9 mouse cellular contexts compared by ENCODE assay signal in the genomic region with DNA sequence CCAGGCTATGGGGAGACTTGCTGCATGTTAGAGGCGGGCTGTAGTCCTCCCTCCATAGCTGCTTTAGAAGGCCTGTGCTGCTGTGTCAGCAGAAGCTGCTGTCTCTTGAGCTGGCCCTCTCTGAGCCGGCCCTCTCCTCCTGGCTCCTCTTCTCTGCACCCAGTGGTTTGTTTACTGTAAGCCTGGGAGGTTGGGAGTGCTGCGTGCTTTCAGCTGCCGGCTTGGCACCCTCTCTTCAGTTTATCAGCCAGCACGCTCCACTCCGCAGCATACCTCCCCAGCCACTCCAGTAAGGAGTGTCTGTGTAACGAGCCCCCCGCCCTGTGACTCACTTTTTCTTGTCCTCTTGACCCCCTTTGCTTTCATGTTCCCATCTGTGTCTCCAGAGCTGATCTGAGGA. TPM values are rescaled to one million over a fixed set of nuclear protein-coding genes. Genes with fewer than 3 reads are reported as not detected.
DNase-seq lines count a peak whose midpoint lies in the region; ATAC-seq and TF ChIP-seq lines count a peak whose summit lies in the region.
"Had no signal": no experiment of that assay in that cellular context is flagged by ENCODE, and none has a peak within 500 bp of the region (broad histone marks: within the 10 kb centered on the region; RNA-seq: fewer than 3 reads in every experiment).

No protein-coding gene starts in this region.

- peak; percentile 26; the same call in 1 of the 2 replicates for TF ChIP-seq POLR2A in testis, adult 2 months (IDR thresholded peaks at IDR 0.05; ENCODE audit: control insufficient read depth, low read depth, low read length)

- H3K4me1 ChIP-seq in testis, adult 2 months (ENCODE audit: control insufficient read depth, insufficient read depth, low read length) = peaks cover 10% of the 10 kb centered on the region
- H3K4me1 ChIP-seq in heart, embryonic 13.5 days = peaks cover 70% of the 10 kb centered on the region
- H3K4me1 ChIP-seq in hindbrain, embryonic 13.5 days (replicated peaks) = no peaks in the 10 kb centered on the region; the same call in 1 of the 2 replicates
- H3K4me1 ChIP-seq in forebrain, embryonic 14.5 days (ENCODE audit: control insufficient read depth, insufficient read depth, low read length) = no peaks in the 10 kb centered on the region
- H3K4me1 ChIP-seq: hindbrain, embryonic 15.5 days had no signal

- no peak for DNase-seq in testis, postnatal 10 days (ENCODE audit: low spot score)
- peak; percentile 86 to 89 for DNase-seq in lung, adult 18-20 months
- DNase-seq in cerebellum, postnatal 25 days = no peak
- DNase-seq in forebrain, embryonic 14.5 days (ENCODE audit: low spot score) = no peak
- DNase-seq in left cerebral cortex, adult 11 months (ENCODE audit: low spot score) = no peak

- peak overlapping the region; percentile 74 for H3K9ac ChIP-seq in heart, embryonic 13.5 days
- H3K9ac ChIP-seq in hindbrain, embryonic 13.5 days = no peak overlapping the region
- H3K9ac ChIP-seq in forebrain, embryonic 14.5 days (ENCODE audit: low read length) = no peak overlapping the region
- H3K9ac ChIP-seq: hindbrain, embryonic 15.5 days had no signal

- H3K4me2 ChIP-seq in heart, embryonic 13.5 days = peak overlapping the region; percentile 18
- no peak overlapping the region for H3K4me2 ChIP-seq in hindbrain, embryonic 13.5 days
- no peak overlapping the region for H3K4me2 ChIP-seq in forebrain, embryonic 14.5 days (ENCODE audit: low read length)
- H3K4me2 ChIP-seq: hindbrain, embryonic 15.5 days had no signal

- peak; percentile 43 for ATAC-seq in heart, embryonic 13.5 days (ENCODE audit: extremely low read depth, insufficient number of reproducible peaks, low FRiP score, low TSS enrichment)
- ATAC-seq in hindbrain, embryonic 13.5 days (ENCODE audit: low FRiP score) = no peak
- ATAC-seq in forebrain, embryonic 14.5 days = no peak

- no peak overlapping the region for H3K4me3 ChIP-seq in testis, adult 2 months (ENCODE audit: control insufficient read depth, low read depth, low read length)
- H3K4me3 ChIP-seq in heart, embryonic 13.5 days = no peak overlapping the region
- no peak overlapping the region for H3K4me3 ChIP-seq in hindbrain, embryonic 13.5 days
- no peak overlapping the region for H3K4me3 ChIP-seq in forebrain, embryonic 14.5 days (ENCODE audit: low read depth, low read length)
- H3K4me3 ChIP-seq: hindbrain, embryonic 15.5 days had no signal

- peaks cover 4% of the 10 kb centered on the region; the same call in 1 of the 2 replicates for H3K9me3 ChIP-seq in heart, embryonic 13.5 days
- no peaks in the 10 kb centered on the region for H3K9me3 ChIP-seq in hindbrain, embryonic 13.5 days
- H3K9me3 ChIP-seq in forebrain, embryonic 14.5 days (replicated peaks; ENCODE audit: control insufficient read depth, low read length) = no peaks in the 10 kb centered on the region
- H3K9me3 ChIP-seq: hindbrain, embryonic 15.5 days had no signal

- H3K36me3 ChIP-seq in testis, adult 2 months (ENCODE audit: control insufficient read depth, insufficient read depth, low read length) = no peaks in the 10 kb centered on the region
- H3K36me3 ChIP-seq in heart, embryonic 13.5 days = peaks cover 54% of the 10 kb centered on the region
- peaks cover 99% of the 10 kb centered on the region for H3K36me3 ChIP-seq in hindbrain, embryonic 13.5 days
- peaks cover 78% of the 10 kb centered on the region for H3K36me3 ChIP-seq in forebrain, embryonic 14.5 days (ENCODE audit: control insufficient read depth, insufficient read depth, low read length)

- H3K27ac ChIP-seq in testis, adult 2 months (ENCODE audit: control insufficient read depth, insufficient read depth, low read depth, low read length) = peak overlapping the region; percentile 73
- peak overlapping the region; percentile 98 for H3K27ac ChIP-seq in heart, embryonic 13.5 days (replicated peaks)
- no peak overlapping the region for H3K27ac ChIP-seq in hindbrain, embryonic 13.5 days
- H3K27ac ChIP-seq in forebrain, embryonic 14.5 days (ENCODE audit: low read depth, low read length) = no peak overlapping the region
- H3K27ac ChIP-seq: hindbrain, embryonic 15.5 days had no signal

- TF ChIP-seq CTCF in testis, adult 2 months (IDR thresholded peaks at IDR 0.05; ENCODE audit: control insufficient read depth, insufficient read depth, insufficient replicate concordance, low read depth, low read length) = no peak

- 16% methylated on average over 8 of the region's 8 CpGs for WGBS in heart, embryonic 13.5 days
- 55% methylated on average over 8 of the region's 8 CpGs for WGBS in hindbrain, embryonic 13.5 days
- WGBS in forebrain, embryonic 14.5 days = 54% methylated on average over 8 of the region's 8 CpGs

- H3K27me3 ChIP-seq in testis, adult 2 months (ENCODE audit: control insufficient read depth, insufficient read depth, low read length) = no peaks in the 10 kb centered on the region
- no peaks in the 10 kb centered on the region for H3K27me3 ChIP-seq in heart, embryonic 13.5 days (replicated peaks)
- H3K27me3 ChIP-seq in hindbrain, embryonic 13.5 days = no peaks in the 10 kb centered on the region
- no peaks in the 10 kb centered on the region for H3K27me3 ChIP-seq in forebrain, embryonic 14.5 days (replicated peaks; ENCODE audit: control insufficient read depth, insufficient read depth, low read length)
- H3K27me3 ChIP-seq: hindbrain, embryonic 15.5 days had no signal

RNA-seq across cellular contexts. Expression of a gene that starts 12.9 kb away (rescaled TPM):
- 46.2 and 46.3 TPM in 2 replicates for polyA plus RNA-seq in testis, adult 2 months (2012; rRNA removed)
- polyA plus RNA-seq in heart, embryonic 13.5 days (2015; fragmentation: Nextera tagmentation; extraction: Ambion mirVana) = 13.5 and 13.7 TPM in 2 replicates
- polyA plus RNA-seq in hindbrain, embryonic 13.5 days (2015; fragmentation: Nextera tagmentation; extraction: Ambion mirVana) = 10.7 and 11.3 TPM in 2 replicates
- 6.6 and 8.4 TPM in 2 replicates for polyA plus RNA-seq in forebrain, embryonic 14.5 days (2014; fragmentation: Nextera tagmentation; extraction: Ambion mirVana)

RNA-seq across cellular contexts. Expression of a gene that starts 21.3 kb away (rescaled TPM):
- 0.66 and 0.88 TPM in 2 replicates for polyA plus RNA-seq in testis, adult 2 months (2012; rRNA removed)
- polyA plus RNA-seq in heart, embryonic 13.5 days (2015; fragmentation: Nextera tagmentation; extraction: Ambion mirVana) = 0.14 and 0.17 TPM in 2 replicates
- polyA plus RNA-seq in hindbrain, embryonic 13.5 days (2015; fragmentation: Nextera tagmentation; extraction: Ambion mirVana) = 0.49 TPM in 1 of 2 replicates, not detected in the other
- not detected in 2 replicates for polyA plus RNA-seq in forebrain, embryonic 14.5 days (2014; fragmentation: Nextera tagmentation; extraction: Ambion mirVana)

RNA-seq across cellular contexts. Expression of a gene that starts 25.5 kb away (rescaled TPM):
- 21.0 and 21.7 TPM in 2 replicates for polyA plus RNA-seq in testis, adult 2 months (2012; rRNA removed)
- polyA plus RNA-seq in heart, embryonic 13.5 days (2015; fragmentation: Nextera tagmentation; extraction: Ambion mirVana) = 26.8 and 28.4 TPM in 2 replicates
- 41.9 and 44.1 TPM in 2 replicates for polyA plus RNA-seq in hindbrain, embryonic 13.5 days (2015; fragmentation: Nextera tagmentation; extraction: Ambion mirVana)
- polyA plus RNA-seq in forebrain, embryonic 14.5 days (2014; fragmentation: Nextera tagmentation; extraction: Ambion mirVana) = 52.9 and 54.9 TPM in 2 replicates

RNA-seq across cellular contexts. Expression of a gene that starts 30.2 kb away (rescaled TPM):
- 6.4 and 6.7 TPM in 2 replicates for polyA plus RNA-seq in testis, adult 2 months (2012; rRNA removed)
- polyA plus RNA-seq in heart, embryonic 13.5 days (2015; fragmentation: Nextera tagmentation; extraction: Ambion mirVana) = 36.3 and 41.6 TPM in 2 replicates
- polyA plus RNA-seq in hindbrain, embryonic 13.5 days (2015; fragmentation: Nextera tagmentation; extraction: Ambion mirVana) = 88.1 and 91.0 TPM in 2 replicates
- 100 and 109 TPM in 2 replicates for polyA plus RNA-seq in forebrain, embryonic 14.5 days (2014; fragmentation: Nextera tagmentation; extraction: Ambion mirVana)

RNA-seq across cellular contexts. Expression of a gene that starts 38.4 kb away (rescaled TPM):
- 77.6 and 77.9 TPM in 2 replicates for polyA plus RNA-seq in testis, adult 2 months (2012; rRNA removed)
- polyA plus RNA-seq in heart, embryonic 13.5 days (2015; fragmentation: Nextera tagmentation; extraction: Ambion mirVana) = 21.4 and 26.6 TPM in 2 replicates
- 23.4 and 26.3 TPM in 2 replicates for polyA plus RNA-seq in hindbrain, embryonic 13.5 days (2015; fragmentation: Nextera tagmentation; extraction: Ambion mirVana)
- polyA plus RNA-seq in forebrain, embryonic 14.5 days (2014; fragmentation: Nextera tagmentation; extraction: Ambion mirVana) = 39.8 and 54.3 TPM in 2 replicates

Comparison
In these comparisons a context has a peak if more than half of its experiments do, and no peak if none do; other contexts are left out.
1. H3K27ac ChIP-seq: peak in testis, adult 2 months (single experiment) and heart, embryonic 13.5 days (single experiment); none in hindbrain, embryonic 13.5 days (single experiment) and forebrain, embryonic 14.5 days (single experiment).
2. DNase-seq: peak in lung, adult 18-20 months (2 of 2); none in testis, postnatal 10 days (single experiment), cerebellum, postnatal 25 days (0 of 2), forebrain, embryonic 14.5 days (single experiment) and left cerebral cortex, adult 11 months (single experiment).